Mouse (Mus musculus): ENCODE data around the gene Espn. TPM values are rescaled to one million over a fixed set of nuclear protein-coding genes. Genes with fewer than 3 reads are reported as not detected.

Espn gene
- polyA plus RNA-seq, 1 experiment from 2014 or later: 1.3 TPM

- H3K27me3 ChIP-seq: peaks cover 5% of the 10 kb centered on the region
- in situ Hi-C loops (cut with MboI; ENCODE audit: low pct_unique_long_range_greater_than_20kb): no loop called here
- ChIA-PET CTCF (interaction anchor here (0.7 to 1.4 kb wide), 2 partner anchors 19 to 26 kb away, joined by 3 to 7 read pairs; no protein-coding TSS in a partner anchor), POLR2A (interaction anchor here (0.6 kb wide), 1 partner anchor 38 kb away, joined by 3 read pairs; no protein-coding TSS in a partner anchor)
- ATAC-seq: no peak
- DNase-seq (ENCODE audit: low read depth, low spot score): no peak
- peak; percentile 72 for TF ChIP-seq CTCF (IDR thresholded peaks at IDR 0.05)
These were observed 13.1 kb upstream of the Espn start for GRCm38 (mm10) chr4:152165036-152165931.

DNA sequence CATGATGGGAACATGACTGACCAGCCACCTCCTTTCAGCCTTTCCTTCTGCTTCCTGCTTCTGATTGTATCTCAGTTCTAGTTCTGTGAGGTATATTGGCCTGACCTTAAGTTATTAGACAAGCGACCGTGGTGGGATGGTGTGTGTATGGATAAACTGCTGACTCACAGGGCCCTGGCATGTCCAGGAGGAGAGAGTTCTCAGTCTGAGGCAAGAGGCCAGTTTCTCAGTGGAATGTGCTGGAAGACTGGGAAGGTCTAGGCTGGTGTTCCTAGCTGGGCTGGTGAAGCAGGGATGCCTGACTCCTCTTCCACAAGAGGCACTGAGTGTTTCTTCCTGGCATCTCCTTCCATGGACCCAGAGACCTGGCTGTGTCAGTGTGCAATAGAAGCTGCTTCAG lies 10.6 kb upstream of the Espn start:
- in situ Hi-C loops (cut with MboI; ENCODE audit: low pct_unique_long_range_greater_than_20kb): no loop called here
- H3K27me3 ChIP-seq: peaks cover 25% of the 10 kb centered on the region
- DNase-seq (ENCODE audit: low read depth, low spot score) (no peak), ATAC-seq (no peak)
- CTCF ChIA-PET: no interaction called here
- POLR2A ChIA-PET: no interaction called here
- no peak for TF ChIP-seq CTCF (IDR thresholded peaks at IDR 0.05)

DNA sequence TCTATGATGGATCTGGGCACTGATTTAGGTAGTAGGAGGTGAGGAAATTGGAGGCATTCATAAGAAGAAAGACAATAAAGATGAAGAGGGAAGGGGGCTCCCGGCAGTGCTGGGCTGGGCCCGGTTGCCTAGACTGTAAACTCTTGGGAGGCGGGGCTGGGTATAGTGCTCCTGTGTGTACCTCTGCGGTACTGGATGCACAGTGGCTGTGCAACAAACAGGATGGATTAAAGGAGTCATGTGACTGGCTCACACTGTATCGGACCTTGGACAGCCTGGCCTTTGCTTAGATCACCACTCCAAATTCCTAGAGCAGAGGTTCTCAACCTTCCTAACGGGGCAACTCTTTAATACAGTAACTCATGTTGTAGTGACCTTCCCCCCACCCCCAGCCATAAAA lies 9.4 kb upstream of the Espn start:
- POLR2A ChIA-PET: no interaction called here
- peaks cover 25% of the 10 kb centered on the region for H3K27me3 ChIP-seq
- DNase-seq (ENCODE audit: low read depth, low spot score) (no peak), ATAC-seq (no peak)
- CTCF ChIA-PET: no interaction called here
- TF ChIP-seq CTCF (IDR thresholded peaks at IDR 0.05): no peak
- in situ Hi-C loops (cut with MboI; ENCODE audit: low pct_unique_long_range_greater_than_20kb): no loop called here

GRCm38 (mm10) chr4:152160748-152161147 lies 8.6 kb upstream of the Espn start:
- POLR2A ChIA-PET: no interaction called here
- in situ Hi-C loops (cut with MboI; ENCODE audit: low pct_unique_long_range_greater_than_20kb): no loop called here
- ATAC-seq (no peak), DNase-seq (ENCODE audit: low read depth, low spot score) (no peak)
- TF ChIP-seq CTCF (IDR thresholded peaks at IDR 0.05): no peak
- CTCF ChIA-PET: no interaction called here
- H3K27me3 ChIP-seq: peaks cover 25% of the 10 kb centered on the region

DNA sequence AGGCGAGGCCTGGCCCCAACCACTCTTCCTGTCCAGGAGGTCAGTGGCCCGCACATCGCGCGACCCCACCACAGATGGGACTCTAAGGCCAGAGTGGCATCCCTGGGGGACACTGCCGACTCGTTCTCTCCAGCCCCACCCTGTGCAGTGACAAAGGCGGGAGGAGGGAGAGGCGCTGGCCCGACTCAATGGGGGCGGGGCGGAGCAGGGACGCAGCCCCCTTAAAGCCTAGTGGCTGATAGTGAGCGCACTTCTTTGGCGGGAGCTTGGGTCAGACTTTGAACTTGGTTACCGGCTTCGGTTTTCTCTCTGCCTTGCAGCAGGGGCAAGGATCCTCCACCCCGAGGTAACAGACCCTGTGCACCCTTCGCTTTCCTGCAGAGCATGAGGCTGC lies 7.1 kb upstream of the Espn start:
- no peak for ATAC-seq
- H3K27me3 ChIP-seq: peaks cover 25% of the 10 kb centered on the region
- ChIA-PET POLR2A (no interaction called here), CTCF (interaction anchor here (0.9 kb wide), 1 partner anchor 27 kb away, joined by 3 read pairs; no protein-coding TSS in a partner anchor)
- no peak for DNase-seq (ENCODE audit: low read depth, low spot score)
- no peak for TF ChIP-seq CTCF (IDR thresholded peaks at IDR 0.05)
- in situ Hi-C loops (cut with MboI; ENCODE audit: low pct_unique_long_range_greater_than_20kb): no loop called here

GRCm38 (mm10) chr4:152158585-152159284 lies 6.6 kb upstream of the Espn start, which contains the start of gene Hes2:
Hes2 (plus strand) TSS chr4:152158867.
- DNase-seq (ENCODE audit: low read depth, low spot score) (no peak), ATAC-seq (no peak)

GRCm38 (mm10) chr4:152157779-152158584 lies 5.8 kb upstream of the Espn start:
- ChIA-PET POLR2A (no interaction called here), CTCF (no interaction called here)
- no peak for ATAC-seq
- TF ChIP-seq CTCF (IDR thresholded peaks at IDR 0.05): no peak
- in situ Hi-C loops (cut with MboI; ENCODE audit: low pct_unique_long_range_greater_than_20kb): no loop called here
- peaks cover 25% of the 10 kb centered on the region for H3K27me3 ChIP-seq
- DNase-seq (ENCODE audit: low read depth, low spot score): no peak

More at GRCm38 (mm10) chr4:152158585-152159284, 6.6 kb upstream of the Espn start, which contains the start of gene Hes2:
- CTCF ChIA-PET: interaction anchor here (0.9 kb wide), 1 partner anchor 28 kb away, joined by 3 read pairs; no protein-coding TSS in a partner anchor
- POLR2A ChIA-PET: no interaction called here
- in situ Hi-C loops (cut with MboI; ENCODE audit: low pct_unique_long_range_greater_than_20kb): no loop called here
- peaks cover 25% of the 10 kb centered on the region for H3K27me3 ChIP-seq
- TF ChIP-seq CTCF (IDR thresholded peaks at IDR 0.05): no peak

GRCm38 (mm10) chr4:152155019-152155418 lies 2.8 kb upstream of the Espn start:
- H3K27me3 ChIP-seq: peaks cover 18% of the 10 kb centered on the region
- in situ Hi-C loops (cut with MboI; ENCODE audit: low pct_unique_long_range_greater_than_20kb): no loop called here
- ChIA-PET POLR2A (no interaction called here), CTCF (interaction anchor here (2.0 kb wide), 1 partner anchor 21 kb away, joined by 5 read pairs; no protein-coding TSS in a partner anchor)
- no peak for ATAC-seq
- DNase-seq (ENCODE audit: low read depth, low spot score): no peak
- no peak for TF ChIP-seq CTCF (IDR thresholded peaks at IDR 0.05)

GRCm38 (mm10) chr4:152153771-152154177 lies 1.6 kb upstream of the Espn start:
- TF ChIP-seq CTCF (IDR thresholded peaks at IDR 0.05): no peak
- peaks cover 7% of the 10 kb centered on the region for H3K27me3 ChIP-seq
- CTCF ChIA-PET: interaction anchor here (0.9 to 2.0 kb wide), 2 partner anchors 11 to 22 kb away, joined by 3 to 5 read pairs; no protein-coding TSS in a partner anchor
- no peak for ATAC-seq
- DNase-seq (ENCODE audit: low read depth, low spot score): no peak
- in situ Hi-C loops (cut with MboI; ENCODE audit: low pct_unique_long_range_greater_than_20kb): no loop called here
- POLR2A ChIA-PET: no interaction called here

DNA sequence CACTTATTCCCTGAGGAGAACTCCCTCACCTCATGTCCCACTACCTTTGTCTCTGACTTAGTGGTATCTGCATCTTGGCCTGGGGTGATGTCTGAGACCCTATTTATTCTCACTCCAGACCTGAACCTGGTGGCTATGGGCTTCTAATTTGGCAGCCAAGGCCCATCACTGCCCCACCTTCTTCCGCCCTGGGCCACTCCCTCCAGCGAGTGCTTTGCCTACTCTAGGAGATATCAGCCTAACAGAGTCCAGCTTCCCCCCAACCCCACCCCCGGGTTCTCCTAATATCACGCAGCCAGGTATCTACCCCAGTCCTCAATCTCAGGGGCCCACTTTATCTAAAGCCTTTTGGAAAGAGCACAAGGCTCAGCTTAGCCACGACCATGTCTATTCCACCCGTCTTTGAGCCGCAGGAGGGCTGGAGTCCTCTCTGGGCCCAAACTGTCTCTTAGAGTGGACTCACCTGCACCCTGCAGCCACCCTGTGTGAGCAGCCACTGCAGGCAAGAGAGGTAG lies 663 bp downstream of the Espn start:
- ChIA-PET CTCF (no interaction called here), POLR2A (no interaction called here)
- ATAC-seq (no peak), DNase-seq (ENCODE audit: low read depth, low spot score) (no peak)
- in situ Hi-C loops (cut with MboI; ENCODE audit: low pct_unique_long_range_greater_than_20kb): no loop called here
- H3K27me3 ChIP-seq: no peaks in the 10 kb centered on the region
- TF ChIP-seq CTCF (IDR thresholded peaks at IDR 0.05): no peak

All from Patski (cell line).